Mouse (Mus musculus) heart, adult 2 months (tissue): ENCODE measurements around the gene Olfr794.

Experiments used
- CTCF ChIP-seq: fragments of 200-600 bp; IDR thresholded peaks from 2 replicates; pipeline ENCODE4 v1.8.1; 2022; ENCODE audit warnings: antibody characterized with exemption, mild to moderate bottlenecking, moderate library complexity
- POLR2A ChIP-seq: fragments of 200-500 bp; IDR thresholded peaks from 2 replicates; pipeline ENCODE4 v1.6.1; 2011; ENCODE audit warnings: mild to moderate bottlenecking, low read depth, low read length, control low read depth; ENCODE audit not compliant: insufficient read depth

- TF ChIP-seq CTCF (no peak), POLR2A (no peak)
These were observed 28.6 kb upstream of the Olfr794 start, which contains the start of gene Olfr792 for GRCm38 (mm10) chr10:129538862-129539261.
